Mouse (Mus musculus) mature B cell (primary cell): Measurements from ENCODE around the gene Spsb3.

Source experiments
- in situ Hi-C: fragments of 300-500 bp; cut with MboI; formaldehyde crosslinking; loops from 2 replicates; pipeline ENCODE4 v1.14.3; 2019

Gene Spsb3

DNA sequence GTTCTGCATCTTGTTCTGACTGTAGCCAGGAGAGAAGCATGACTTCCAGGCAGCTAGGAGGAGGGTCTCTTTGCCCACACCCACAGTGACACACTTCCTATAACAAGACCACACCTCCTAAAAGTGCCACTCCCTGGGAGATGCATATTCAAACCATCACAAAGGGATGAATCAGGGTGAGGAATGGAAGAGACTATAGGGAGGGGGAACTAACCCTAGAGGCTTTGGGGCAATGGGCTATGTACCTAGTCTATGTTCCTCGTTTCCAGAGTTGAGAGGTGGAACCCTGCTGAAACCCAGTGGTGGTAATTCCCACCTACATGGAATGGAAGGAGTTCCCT lies 12.1 kb upstream of the Spsb3 start:
- in situ Hi-C loops, result no loop called here

DNA sequence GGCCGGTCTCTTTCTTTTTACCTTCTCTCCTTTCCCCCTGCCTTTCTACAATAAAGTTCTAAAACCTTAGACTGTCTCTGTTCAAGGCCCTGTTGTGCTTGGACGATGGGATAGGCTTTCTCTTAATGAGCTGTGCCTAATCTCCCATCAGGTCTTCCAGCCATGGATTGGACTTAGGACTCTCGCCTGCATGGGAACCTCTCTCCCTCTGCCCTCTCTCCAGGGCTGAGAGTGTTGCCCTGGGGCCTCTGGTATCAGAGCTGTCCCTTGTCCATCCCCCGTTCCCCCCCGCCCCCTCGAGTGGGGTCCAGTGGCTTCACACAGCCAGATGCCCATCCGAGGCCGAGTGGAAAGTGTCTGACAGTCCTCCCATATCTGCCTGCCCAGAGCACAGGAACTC lies 11.5 kb upstream of the Spsb3 start:
- in situ Hi-C loops, result no loop called here

DNA sequence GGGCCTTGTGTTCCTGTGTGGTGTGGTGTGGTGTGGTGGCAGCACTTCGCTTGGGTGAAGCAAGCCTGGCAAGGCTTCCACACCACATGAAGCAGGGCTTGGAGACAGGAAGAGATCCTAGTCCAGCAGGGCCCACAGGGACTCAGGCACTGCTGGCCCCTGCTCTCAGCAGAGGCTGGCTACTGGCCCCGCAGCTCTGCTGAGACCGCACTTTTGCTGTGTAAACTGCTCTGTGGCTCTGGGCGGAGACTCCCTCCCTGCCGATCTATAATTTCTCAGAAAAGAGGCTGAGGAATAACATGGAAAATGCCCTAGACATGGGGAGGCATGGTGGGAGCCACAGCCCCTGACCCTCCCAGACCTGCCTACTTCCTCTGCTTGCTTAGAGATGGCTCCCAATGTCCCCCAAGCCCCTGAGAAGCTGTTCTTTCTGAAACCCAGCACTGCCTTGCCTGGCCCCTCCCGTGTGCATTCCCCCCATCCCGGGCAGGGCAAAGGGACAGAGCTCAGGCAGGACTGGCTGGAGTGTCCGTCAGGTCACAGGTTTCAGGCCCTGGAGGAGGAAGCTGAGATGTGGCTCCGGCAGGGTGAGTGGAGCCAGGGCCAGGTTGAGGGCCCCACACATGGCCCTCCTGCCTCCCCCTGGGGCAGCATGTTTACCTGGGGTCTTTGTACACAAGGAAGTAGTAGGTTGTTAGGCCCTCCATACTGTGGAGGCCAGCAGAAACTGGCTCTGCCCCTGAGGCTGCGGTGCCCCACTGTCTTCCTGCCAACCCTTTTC lies 8.9 kb upstream of the Spsb3 start:
- in situ Hi-C loops, result no loop called here

DNA sequence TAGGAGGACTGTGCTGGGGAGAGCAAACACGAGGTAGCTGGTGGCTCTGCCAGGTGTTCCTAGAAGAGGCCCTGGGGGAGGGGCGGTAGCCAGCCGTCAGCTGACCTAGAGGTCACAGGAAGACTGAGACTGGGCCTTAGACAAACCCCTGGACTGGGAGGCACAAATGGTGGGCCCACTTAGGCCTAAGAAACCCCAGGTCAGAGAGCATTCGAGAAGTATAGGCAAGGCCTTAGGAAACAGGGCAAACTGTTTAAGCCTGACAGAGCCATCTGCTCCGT lies 8.4 kb upstream of the Spsb3 start:
- in situ Hi-C loops, result no loop called here

DNA sequence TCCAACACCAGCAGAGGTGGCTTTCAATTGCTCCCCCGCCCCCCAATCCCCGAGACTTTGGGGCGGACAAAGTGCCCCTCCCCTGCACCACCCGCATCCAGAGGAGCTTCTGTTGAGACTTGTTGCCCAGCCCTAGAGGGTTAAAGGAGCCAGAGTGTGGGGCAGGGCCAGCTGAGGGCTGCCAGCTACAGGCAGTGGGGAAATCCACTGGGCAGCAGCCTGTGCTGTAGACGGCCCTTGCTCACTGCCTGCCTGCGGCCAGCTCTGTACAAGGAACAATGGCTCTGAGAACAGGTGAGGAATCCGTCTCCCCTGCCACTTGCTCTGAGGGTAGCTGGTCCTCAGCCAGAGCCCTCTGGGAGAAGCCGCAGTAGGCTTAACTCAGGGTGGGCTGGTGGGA lies 7.9 kb upstream of the Spsb3 start:
- in situ Hi-C loops, result no loop called here

DNA sequence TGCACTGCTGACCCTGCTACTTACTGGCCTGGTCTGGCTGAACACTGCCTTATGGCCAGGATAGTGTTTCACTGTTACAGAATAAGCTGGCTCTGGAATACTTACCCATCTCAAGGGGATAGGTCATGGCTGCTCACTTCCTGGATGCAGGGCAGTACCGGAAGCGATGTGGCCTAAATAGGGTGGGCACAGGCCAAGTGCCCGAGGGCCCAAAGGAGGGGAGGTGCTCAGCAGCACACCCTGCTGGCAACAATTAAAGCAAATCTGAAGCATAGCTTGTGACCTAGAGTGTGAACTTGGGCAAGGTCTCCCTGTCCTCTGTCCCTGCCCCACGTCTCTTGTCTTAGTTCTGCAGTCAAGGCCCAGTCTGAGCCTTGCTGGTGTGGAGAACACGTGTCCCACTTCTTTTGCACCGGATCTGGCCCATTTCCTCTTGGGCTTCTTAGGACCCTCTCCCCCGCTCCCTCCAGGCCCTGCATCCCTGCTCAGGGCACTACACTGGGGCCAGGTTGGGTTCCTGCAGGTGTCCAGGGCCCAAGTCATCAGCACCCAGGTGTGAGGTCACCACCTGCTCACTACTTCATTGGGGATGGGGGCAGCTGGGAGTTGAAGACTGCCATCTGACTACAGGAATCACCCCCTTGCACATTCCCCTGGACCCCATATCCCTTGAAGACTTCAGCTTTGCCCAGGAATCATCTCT lies 4.6 kb upstream of the Spsb3 start:
- in situ Hi-C loops, result no loop called here

DNA sequence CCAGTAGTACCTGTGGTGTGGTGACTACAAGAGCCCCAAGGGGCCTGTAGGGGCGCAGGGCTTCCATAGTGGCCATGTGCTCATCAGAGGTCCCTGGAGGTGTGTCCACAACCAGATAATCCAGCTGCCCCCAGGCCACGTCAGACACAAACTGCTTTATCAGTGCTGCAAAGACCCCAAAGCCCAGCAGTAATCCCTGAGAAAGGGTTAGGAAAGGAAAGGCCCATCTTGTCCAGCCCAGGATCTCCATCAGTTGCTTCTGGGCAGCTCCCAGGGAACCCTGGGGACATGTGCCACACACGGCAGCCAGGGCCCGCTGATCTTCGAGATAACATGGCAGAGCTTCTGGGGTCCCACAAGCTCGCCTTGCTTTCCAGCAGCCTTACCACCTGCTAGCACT lies 2.1 kb upstream of the Spsb3 start:
- in situ Hi-C loops, result no loop called here

DNA sequence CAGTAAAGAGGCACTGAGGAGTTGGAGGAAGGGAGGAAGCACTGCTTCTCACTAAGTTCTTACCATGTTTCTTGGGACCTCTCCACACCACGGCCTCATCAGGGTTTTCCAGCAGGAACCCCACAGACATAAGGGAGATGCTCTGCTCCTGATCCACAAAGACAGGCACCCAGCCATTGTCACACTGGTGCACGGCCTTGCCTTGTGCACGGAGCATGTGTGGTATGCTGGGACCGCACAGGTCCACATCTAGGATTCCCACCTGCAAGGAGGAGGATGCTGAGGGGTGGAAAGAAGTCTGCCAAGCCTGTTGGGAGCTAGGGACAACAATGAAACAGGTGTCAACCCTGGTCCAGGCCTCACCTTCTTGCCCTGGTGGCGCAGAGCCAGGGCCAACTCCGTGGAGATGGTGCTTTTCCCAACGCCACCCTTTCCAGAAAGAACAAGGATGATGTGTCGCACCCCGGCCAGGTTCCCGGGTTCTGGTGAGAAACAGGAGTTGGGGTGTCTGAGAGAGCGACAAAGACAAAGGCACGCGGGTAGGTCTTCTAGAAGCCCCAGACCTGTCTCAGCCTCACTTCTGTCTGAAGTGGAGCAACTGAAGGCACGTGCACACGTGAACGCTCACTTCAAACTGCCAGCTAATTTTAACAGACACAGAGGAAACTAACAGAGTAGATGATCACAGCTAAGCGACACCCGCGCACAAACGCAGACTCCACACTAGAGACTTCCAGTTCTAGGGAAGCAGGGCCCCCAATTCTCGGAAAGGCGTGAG lies 898 bp upstream of the Spsb3 start:
- in situ Hi-C loops, result no loop called here

DNA sequence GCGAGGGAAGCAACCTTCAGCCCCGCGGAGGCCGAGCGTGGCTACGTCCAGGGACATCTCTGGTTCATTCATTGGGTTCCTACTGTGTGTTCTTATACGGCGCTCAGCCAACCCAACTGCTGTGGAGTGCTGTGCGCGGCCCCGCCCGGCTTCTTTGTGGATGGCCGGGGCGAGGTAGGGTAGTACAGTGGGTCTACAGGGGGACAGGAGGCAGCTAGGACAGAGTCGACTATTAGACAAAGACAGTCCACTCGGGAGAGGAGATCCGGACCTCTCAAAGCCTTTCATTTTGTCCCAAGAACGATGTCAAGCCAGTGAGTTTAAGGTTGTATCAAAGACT lies 459 bp downstream of the Spsb3 start:
- in situ Hi-C loops, result no loop called here

DNA sequence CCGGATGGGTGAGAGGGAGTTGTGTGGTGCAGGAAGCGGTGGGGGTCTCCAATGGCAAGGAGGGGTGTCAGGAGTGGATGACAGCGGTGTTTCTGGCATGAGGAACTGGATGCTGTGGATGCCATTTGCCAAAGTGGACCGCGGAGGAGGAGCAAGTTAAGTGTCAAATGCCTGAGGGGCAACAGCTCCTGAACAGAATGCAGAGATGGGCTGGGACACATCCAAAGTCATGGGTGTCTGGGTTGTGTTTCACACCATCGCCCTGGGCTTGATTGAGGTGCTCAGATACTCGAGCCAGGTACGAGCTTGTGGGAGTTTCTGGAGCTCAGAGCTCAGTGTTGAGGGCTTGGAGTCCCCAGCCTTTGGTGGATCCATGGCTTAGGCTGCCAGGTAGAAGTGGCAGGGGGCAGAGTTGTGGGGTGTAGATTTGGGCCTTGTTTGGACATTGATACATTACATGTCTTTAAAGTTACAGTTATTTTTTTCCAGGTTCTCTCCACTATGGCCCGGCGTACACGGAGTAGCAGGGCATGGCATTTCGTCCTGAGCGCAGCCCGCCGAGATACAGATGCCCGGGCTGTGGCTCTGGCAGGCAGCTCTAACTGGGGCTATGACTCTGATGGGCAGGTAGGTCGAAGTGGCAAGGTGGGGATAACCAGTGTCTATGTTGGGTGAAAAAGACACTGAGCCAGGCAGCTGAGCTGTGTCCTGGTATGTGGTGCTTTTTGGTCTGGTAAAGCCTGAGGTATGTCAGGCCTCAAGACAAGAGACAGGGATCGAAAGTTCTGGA lies 1.0 kb downstream of the Spsb3 start:
- in situ Hi-C loops, result no loop called here

DNA sequence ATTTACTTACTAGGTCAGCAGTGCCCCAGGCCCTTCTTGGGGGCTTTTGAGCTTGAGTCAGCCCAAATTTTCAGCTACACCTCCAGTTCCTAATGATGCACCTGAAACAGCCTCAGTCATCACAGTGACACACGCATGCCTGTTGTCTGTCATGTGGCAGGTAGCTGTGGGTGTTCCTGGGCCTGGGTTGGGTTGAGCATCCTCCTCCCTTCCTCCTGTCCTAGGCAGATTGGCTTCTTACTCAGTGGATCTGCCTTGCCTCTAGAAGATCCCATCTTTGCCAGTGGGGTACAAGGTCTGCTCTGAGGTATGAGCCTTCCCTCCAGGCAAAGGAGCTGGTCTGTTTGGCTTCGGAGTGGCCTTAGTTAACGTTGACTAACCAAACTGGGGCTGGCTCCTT lies 2.4 kb downstream of the Spsb3 start:
- in situ Hi-C loops, result no loop called here

DNA sequence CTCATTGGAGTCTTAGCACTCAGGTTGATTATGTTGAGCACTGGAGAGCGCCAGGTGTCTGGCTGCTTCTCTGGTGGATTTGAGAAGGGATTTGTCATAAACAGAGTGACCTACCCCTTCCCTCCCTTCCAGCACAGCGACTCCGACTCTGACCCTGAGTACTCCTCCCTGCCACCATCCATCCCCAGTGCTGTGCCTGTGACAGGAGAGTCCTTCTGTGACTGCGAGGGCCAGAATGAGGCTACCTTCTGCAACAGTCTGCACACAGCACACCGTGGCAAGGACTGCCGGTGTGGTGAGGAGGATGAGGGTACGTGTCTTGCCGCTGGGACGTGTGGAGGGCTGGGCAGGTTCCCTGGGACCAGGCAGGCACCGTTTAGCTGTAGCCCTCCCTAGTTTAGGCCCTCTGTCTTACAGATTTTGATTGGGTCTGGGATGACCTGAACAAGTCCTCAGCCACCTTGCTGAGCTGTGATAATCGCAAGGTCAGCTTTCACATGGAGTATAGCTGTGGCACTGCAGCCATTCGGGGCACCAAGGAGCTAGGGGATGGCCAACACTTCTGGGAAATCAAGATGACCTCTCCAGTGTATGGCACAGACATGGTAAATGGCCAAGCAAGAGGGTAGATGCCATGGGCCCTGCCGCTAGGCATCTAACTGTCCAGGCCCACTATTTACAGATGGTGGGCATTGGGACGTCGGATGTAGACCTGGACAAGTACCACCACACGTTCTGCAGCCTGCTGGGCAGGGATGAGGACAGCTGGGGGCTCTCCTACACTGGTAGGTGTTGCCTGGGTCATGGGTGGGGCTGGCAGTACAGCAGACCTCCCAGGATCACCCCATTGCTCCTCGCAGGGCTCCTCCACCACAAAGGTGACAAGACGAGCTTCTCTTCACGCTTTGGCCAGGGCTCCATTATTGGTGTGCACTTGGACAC lies 4.0 kb downstream of the Spsb3 start:
- in situ Hi-C loops, result no loop called here

DNA sequence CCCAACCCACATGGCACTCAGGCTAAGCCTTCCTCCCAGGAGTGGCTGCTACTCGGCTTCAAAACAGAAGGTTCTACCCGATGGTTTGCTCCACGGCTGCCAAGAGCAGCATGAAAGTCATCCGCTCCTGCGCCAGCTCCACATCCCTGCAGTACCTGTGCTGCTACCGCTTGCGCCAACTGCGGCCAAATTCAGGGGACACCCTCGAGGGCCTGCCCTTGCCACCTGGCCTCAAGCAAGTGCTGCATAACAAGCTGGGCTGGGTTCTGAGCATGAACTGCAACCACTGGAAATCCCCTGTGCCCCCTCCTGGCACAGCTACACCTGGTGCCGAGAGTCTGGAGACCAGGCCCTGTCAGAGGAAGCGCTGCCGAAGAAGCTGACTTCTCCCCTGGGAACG lies 4.9 kb downstream of the Spsb3 start:
- in situ Hi-C loops, result no loop called here

DNA sequence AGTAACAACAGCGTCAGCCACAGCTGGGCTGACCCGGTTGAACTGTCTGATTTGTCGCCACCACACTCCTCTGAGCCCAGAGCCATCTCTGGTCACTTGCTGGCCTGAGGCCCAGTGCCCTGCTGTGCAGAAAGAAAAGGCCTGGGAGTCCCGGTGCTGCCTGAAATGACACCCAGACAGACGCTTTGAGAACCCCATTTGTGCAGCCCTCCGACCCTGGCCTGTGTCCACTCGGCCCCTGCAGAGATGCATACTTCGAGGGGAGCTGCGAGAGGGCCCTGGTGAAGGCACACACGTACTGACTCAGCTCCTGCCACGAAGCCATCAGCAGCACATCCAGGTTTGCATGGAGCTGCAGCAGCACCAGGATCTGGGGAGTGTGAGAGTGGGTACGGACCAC lies 6.3 kb downstream of the Spsb3 start:
- in situ Hi-C loops, result no loop called here

DNA sequence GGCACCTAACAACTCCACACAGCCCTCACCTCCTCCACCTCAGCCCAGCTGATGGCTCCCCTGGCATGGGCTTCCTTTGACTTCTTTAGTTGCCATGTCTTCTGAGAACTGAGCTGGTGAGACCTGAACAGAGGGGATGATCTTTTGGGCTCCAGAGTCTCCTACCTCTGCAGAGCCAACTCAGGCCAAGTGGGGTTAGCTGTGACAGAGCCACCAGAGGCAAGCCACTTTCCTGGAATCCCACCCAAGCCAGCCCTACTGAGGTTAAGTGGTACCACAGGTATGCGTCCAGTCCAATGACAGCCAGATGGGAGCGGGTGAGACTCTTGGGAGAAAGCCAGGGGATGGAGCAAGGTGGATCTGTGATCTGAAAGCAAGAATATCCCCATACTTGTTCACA lies 6.8 kb downstream of the Spsb3 start:
- in situ Hi-C loops, result no loop called here

DNA sequence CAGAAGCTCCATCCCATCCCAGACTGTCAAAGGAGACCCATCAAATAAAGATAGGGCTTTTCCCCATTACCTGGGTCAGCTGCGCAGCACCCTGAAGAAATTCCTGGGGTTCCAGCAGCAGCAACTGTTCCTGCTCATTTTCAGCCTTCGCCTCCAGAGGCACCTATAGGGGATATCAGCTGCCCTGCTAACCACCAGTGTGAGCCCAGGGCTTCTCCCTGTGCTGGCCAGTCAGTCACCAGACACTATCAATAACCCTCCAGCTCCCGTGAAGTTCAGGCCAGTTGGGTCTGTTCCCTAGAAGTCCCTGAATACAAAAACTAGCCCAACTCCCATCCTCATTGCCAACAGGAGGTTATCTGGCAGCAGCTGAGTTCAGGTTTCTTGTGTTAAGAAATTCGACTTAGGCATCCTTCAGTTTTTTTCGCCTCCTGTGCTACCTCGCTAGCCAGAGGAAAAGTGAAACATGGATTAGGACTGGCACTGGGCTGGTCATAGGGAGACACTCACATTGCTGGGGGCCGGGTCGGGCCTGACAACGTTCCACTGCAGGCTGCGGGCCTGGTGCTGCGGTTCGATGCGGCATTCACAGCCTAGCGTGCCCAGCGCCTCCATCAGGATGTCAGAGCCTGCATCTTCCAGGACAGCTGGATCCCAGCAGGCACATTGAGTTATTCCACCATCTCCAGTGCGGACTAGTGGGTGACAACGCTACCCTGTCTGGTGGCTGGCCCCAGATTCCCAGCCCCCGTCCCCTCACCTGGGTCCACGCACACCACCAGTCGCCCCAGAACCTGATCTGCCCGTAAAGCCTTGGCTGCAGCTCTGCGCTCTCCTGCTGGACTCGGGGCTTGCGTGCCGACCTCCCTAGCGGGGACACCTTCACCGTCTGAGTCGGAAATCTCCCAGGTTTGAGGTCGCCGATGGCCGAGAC lies 7.9 kb downstream of the Spsb3 start:
- in situ Hi-C loops, result no loop called here

DNA sequence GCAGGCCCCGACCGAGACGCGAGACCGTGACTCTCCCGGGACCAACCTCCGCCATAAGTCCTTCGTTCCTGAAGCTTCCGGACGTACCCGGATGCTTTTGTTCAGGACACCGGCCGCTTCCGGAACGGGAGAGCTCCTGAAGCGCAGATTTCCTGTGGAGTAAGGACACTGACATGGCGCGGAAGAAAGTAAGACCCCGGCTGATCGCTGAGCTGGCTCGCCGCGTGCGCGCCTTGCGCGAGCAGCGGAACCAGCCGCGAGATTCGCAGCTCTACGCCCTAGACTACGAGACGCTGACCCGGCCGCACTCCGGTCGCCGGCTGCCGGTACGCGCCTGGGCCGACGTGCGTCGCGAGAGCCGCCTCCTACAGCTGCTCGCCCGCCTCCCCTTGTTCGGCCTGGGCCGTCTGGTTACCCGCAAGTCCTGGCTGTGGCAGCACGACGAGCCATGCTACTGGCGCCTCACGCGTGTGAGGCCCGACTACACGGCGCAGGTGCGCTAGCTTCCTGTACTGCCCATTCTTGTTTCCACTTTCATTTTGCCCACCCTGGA lies 8.6 kb downstream of the Spsb3 start, which contains the start of the genes Eme2 and Mrps34:
Gene Eme2, minus strand, starts transcription at position 93 of the 553 bp plus-strand sequence.
Gene Mrps34, plus strand, starts transcription at position 122 of the 553 bp plus-strand sequence.
- in situ Hi-C loops, result no loop called here

DNA sequence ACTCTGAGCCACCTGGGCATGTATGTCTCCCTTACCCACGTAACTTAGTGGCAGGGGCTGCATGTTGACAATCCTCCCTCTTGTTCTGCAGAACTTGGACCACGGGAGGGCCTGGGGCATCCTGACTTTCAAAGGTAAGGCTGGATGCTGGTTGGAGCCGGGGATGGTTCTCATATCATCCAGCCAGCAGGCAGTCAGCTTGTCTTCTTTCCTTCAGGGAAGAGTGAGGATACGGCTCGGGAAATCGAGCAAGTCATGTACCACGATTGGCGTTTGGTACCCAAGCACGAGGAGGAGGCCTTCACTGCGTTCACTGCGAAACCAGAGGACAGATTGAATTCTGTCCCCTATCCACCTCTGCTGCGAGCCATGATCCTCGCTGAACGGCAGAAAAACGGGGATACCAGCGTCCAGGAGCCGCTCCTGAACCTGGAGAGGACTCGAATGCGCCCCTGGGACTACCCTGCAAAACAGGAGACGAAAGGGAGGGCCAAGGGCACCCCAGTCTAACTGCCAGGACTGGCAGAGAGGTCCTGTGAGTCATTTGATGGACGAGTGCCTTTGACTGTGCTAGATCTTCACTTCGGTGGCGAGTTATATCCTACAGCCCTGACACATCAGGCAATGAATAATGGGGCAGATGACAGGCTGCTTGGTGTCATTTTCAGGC lies 9.3 kb downstream of the Spsb3 start:
- in situ Hi-C loops, result no loop called here
